Mouse (Mus musculus) stomach, postnatal 0 days (tissue): ENCODE measurements around the gene Pcdh11x.

Experiments used
- CTCF ChIP-seq: IDR thresholded peaks from 2 replicates; pipeline ENCODE4 v1.5.1; 2016; ENCODE audit warnings: antibody characterized with exemption, low read depth, mild to moderate bottlenecking, moderate library complexity
- EP300 ChIP-seq: optimal IDR thresholded peaks from 2 replicates; pipeline ENCODE3; 2016; ENCODE audit warnings: antibody characterized with exemption

- TF ChIP-seq EP300, result no peak
- TF ChIP-seq CTCF, result peak; percentile 45
Measured at GRCm38 (mm10) chrX:120292832-120293750, 3.0 kb downstream of the Pcdh11x start.
